19 mouse cellular contexts compared by ENCODE assay signal in the genomic region with DNA sequence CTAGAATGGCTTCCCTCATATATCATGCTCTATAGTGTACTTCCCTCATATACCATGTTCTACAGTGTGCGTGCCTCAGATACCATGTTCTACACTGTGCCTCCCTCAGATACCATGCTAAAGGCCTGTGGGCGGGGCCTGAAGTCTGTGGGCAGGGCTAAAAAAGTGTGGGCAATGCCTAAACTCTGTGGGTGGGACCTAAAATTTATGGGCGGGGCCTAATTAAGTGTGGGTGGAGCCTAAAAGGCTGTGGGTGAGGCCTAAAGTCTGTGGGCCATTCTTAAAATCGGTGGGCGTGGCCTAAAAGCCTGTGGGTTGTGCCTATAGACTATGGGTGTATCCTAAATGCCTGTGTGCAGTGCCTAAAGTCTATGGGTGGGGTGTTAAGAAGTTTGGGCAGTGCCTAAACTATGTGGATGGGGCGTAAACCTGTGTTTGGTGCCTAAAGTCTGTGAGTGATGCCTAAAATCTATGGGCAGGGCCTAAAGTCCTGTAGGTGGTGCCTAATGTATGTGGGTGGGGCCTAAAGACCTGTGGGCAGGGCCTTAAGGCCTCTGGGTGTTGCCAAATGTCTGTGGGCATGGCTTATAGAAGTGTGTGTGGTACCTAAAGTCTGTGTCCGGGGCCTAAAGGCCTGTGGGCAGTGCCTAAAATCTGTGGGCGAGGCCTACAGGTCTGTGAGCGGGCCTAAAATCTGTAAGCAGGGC. TPM values are rescaled to one million over a fixed set of nuclear protein-coding genes. Genes with fewer than 3 reads are reported as not detected.
A peak's percentile ranks its signal among the peaks of the same experiment; 100 is the strongest.
DNase-seq lines count a peak whose midpoint lies in the region; ATAC-seq lines count a peak whose summit lies in the region.
"Had no signal": no experiment of that assay in that cellular context is flagged by ENCODE, and none has a peak within 500 bp of the region (broad histone marks: within the 10 kb centered on the region; RNA-seq: fewer than 3 reads in every experiment).

No protein-coding gene starts in this region.

- H3K9me3 ChIP-seq in forebrain, embryonic 14.5 days (replicated peaks; ENCODE audit: control insufficient read depth, low read length) = no peaks in the 10 kb centered on the region; the same call in 1 of the 2 replicates
- no peaks in the 10 kb centered on the region; the same call in 1 of the 2 replicates for H3K9me3 ChIP-seq in forebrain, embryonic 11.5 days (ENCODE audit: control insufficient read depth, low read length)
- 0 out of 2 replicates have a peak, but pooled peaks cover 3% of the 10 kb centered on the region for H3K9me3 ChIP-seq in liver, embryonic 13.5 days (replicated peaks)
- H3K9me3 ChIP-seq in midbrain, embryonic 11.5 days (ENCODE audit: control insufficient read depth, low read length) = peaks cover 4% of the 10 kb centered on the region; the same call in 1 of the 2 replicates
- H3K9me3 ChIP-seq: heart, embryonic 15.5 days; liver, embryonic 15.5 days had no signal

- no peak overlapping the region for H3K27ac ChIP-seq in forebrain, embryonic 14.5 days (ENCODE audit: low read depth, low read length)
- H3K27ac ChIP-seq in forebrain, embryonic 11.5 days (ENCODE audit: low read depth, low read length) = no peak overlapping the region
- no peak overlapping the region for H3K27ac ChIP-seq in liver, embryonic 13.5 days
- no peak overlapping the region for H3K27ac ChIP-seq in midbrain, embryonic 11.5 days (ENCODE audit: low read depth, low read length)
- H3K27ac ChIP-seq: embryonic facial prominence, embryonic 12.5 days; heart, adult 2 months; heart, embryonic 15.5 days; hindbrain, embryonic 10.5 days; liver, embryonic 15.5 days; macrophage; midbrain, embryonic 13.5 days; stomach, postnatal 0 days had no signal

- peak; percentile 5 for DNase-seq in forebrain, embryonic 14.5 days (ENCODE audit: low spot score)
- DNase-seq in forebrain, embryonic 11.5 days (ENCODE audit: low spot score) = no peak
- peak; percentile 56 for DNase-seq in testis, postnatal 10 days (ENCODE audit: low spot score)
- DNase-seq in testis, postnatal 14 days (ENCODE audit: low spot score) = no peak
- DNase-seq in liver, embryonic 13.5 days = no peak
- no peak for DNase-seq in right cerebral cortex, adult 2 months (ENCODE audit: low spot score in 2 of 2)
- no peak for DNase-seq in gastrocnemius, postnatal 36 days
- no peak for DNase-seq in midbrain, embryonic 11.5 days (ENCODE audit: low spot score, missing footprints)
- DNase-seq: adrenal gland, adult 2 months; cerebellum, adult 11-12 months; heart, adult 2 months; kidney, adult 9 months had no signal

- H3K4me3 ChIP-seq in forebrain, embryonic 14.5 days (ENCODE audit: low read depth, low read length) = no peak overlapping the region
- H3K4me3 ChIP-seq in forebrain, embryonic 11.5 days (ENCODE audit: low read depth, low read length) = no peak overlapping the region
- no peak overlapping the region for H3K4me3 ChIP-seq in liver, embryonic 13.5 days (replicated peaks)
- no peak overlapping the region for H3K4me3 ChIP-seq in midbrain, embryonic 11.5 days (ENCODE audit: low read depth, low read length)
- H3K4me3 ChIP-seq: embryonic facial prominence, embryonic 12.5 days; heart, adult 2 months; heart, embryonic 15.5 days; hindbrain, embryonic 10.5 days; liver, embryonic 15.5 days; midbrain, embryonic 13.5 days had no signal

- 96% methylated on average over 9 of the region's 9 CpGs for WGBS in forebrain, embryonic 14.5 days
- 91% methylated on average over 9 of the region's 9 CpGs for WGBS in forebrain, embryonic 11.5 days
- WGBS in liver, embryonic 13.5 days (ENCODE audit: insufficient replicate concordance) = 78% methylated on average over 9 of the region's 9 CpGs
- WGBS in midbrain, embryonic 11.5 days = 91% methylated on average over 9 of the region's 9 CpGs

- H3K4me1 ChIP-seq in forebrain, embryonic 14.5 days (ENCODE audit: control insufficient read depth, insufficient read depth, low read length) = no peaks in the 10 kb centered on the region
- no peaks in the 10 kb centered on the region for H3K4me1 ChIP-seq in forebrain, embryonic 11.5 days (replicated peaks; ENCODE audit: control insufficient read depth, insufficient read depth, low read length)
- H3K4me1 ChIP-seq in liver, embryonic 13.5 days (replicated peaks) = no peaks in the 10 kb centered on the region
- no peaks in the 10 kb centered on the region for H3K4me1 ChIP-seq in midbrain, embryonic 11.5 days (ENCODE audit: control insufficient read depth, insufficient read depth, low read length)
- H3K4me1 ChIP-seq: embryonic facial prominence, embryonic 12.5 days; heart, embryonic 15.5 days; hindbrain, embryonic 10.5 days; liver, embryonic 15.5 days; midbrain, embryonic 13.5 days had no signal

- peaks cover 51% of the 10 kb centered on the region for H3K36me3 ChIP-seq in forebrain, embryonic 14.5 days (ENCODE audit: control insufficient read depth, insufficient read depth, low read length)
- H3K36me3 ChIP-seq in forebrain, embryonic 11.5 days (ENCODE audit: control insufficient read depth, insufficient read depth, low read length) = peaks cover 4% of the 10 kb centered on the region; the same call in 1 of the 2 replicates
- H3K36me3 ChIP-seq in liver, embryonic 13.5 days = peaks cover 39% of the 10 kb centered on the region
- peaks cover 15% of the 10 kb centered on the region; the same call in 1 of the 2 replicates for H3K36me3 ChIP-seq in midbrain, embryonic 11.5 days (ENCODE audit: control insufficient read depth, insufficient read depth, low read length)

- intact Hi-C loops in gastrocnemius, postnatal 36 days (cut with DNase I) = no loop called here

- H3K4me2 ChIP-seq in forebrain, embryonic 14.5 days (ENCODE audit: low read length) = no peak overlapping the region
- H3K4me2 ChIP-seq in forebrain, embryonic 11.5 days (ENCODE audit: low read depth, low read length, severe bottlenecking) = no peak overlapping the region
- H3K4me2 ChIP-seq in liver, embryonic 13.5 days = no peak overlapping the region
- no peak overlapping the region for H3K4me2 ChIP-seq in midbrain, embryonic 11.5 days
- H3K4me2 ChIP-seq: embryonic facial prominence, embryonic 12.5 days; heart, embryonic 15.5 days; liver, embryonic 15.5 days; midbrain, embryonic 13.5 days had no signal

- no peak for ATAC-seq in forebrain, embryonic 14.5 days
- no peak for ATAC-seq in forebrain, embryonic 11.5 days (replicated peaks; ENCODE audit: low FRiP score)
- ATAC-seq in liver, embryonic 13.5 days (ENCODE audit: low read depth) = peak; percentile 39; the same call in 1 of the 2 replicates
- no peak for ATAC-seq in midbrain, embryonic 11.5 days (ENCODE audit: low FRiP score)
- ATAC-seq: midbrain, embryonic 13.5 days had no signal

- H3K9ac ChIP-seq in forebrain, embryonic 14.5 days (ENCODE audit: low read length) = no peak overlapping the region
- H3K9ac ChIP-seq in forebrain, embryonic 11.5 days (ENCODE audit: low read length) = no peak overlapping the region
- no peak overlapping the region for H3K9ac ChIP-seq in liver, embryonic 13.5 days
- H3K9ac ChIP-seq in midbrain, embryonic 11.5 days (ENCODE audit: low read length) = no peak overlapping the region
- H3K9ac ChIP-seq: embryonic facial prominence, embryonic 12.5 days; heart, embryonic 15.5 days; liver, embryonic 15.5 days; midbrain, embryonic 13.5 days had no signal

- no peaks in the 10 kb centered on the region for H3K27me3 ChIP-seq in forebrain, embryonic 14.5 days (replicated peaks; ENCODE audit: control insufficient read depth, insufficient read depth, low read length)
- H3K27me3 ChIP-seq in forebrain, embryonic 11.5 days (ENCODE audit: control insufficient read depth, insufficient read depth, low read length) = no peaks in the 10 kb centered on the region
- no peaks in the 10 kb centered on the region for H3K27me3 ChIP-seq in liver, embryonic 13.5 days
- H3K27me3 ChIP-seq in midbrain, embryonic 11.5 days (ENCODE audit: control insufficient read depth, insufficient read depth, low read length) = no peaks in the 10 kb centered on the region
- H3K27me3 ChIP-seq: embryonic facial prominence, embryonic 12.5 days; heart, embryonic 15.5 days; liver, embryonic 15.5 days; midbrain, embryonic 13.5 days had no signal

RNA-seq across cellular contexts. Expression of a gene that starts 39.5 kb away (rescaled TPM):
- 15.9 and 18.0 TPM in 2 replicates for polyA plus RNA-seq in forebrain, embryonic 14.5 days (2014; fragmentation: Nextera tagmentation; extraction: Ambion mirVana)
- 27.7 and 29.2 TPM in 2 replicates for polyA plus RNA-seq in forebrain, embryonic 11.5 days (2014; fragmentation: Nextera tagmentation; extraction: Ambion mirVana)
- polyA plus RNA-seq in liver, embryonic 13.5 days (2015; fragmentation: Nextera tagmentation; extraction: Ambion mirVana) = 7.7 and 9.7 TPM in 2 replicates
- total RNA-seq in gastrocnemius, postnatal 36 days (2021) = 10 to 100 TPM; 17.8 to 22.7 TPM
- polyA plus RNA-seq in midbrain, embryonic 11.5 days (2014; fragmentation: Nextera tagmentation; extraction: Ambion mirVana) = 25.8 and 26.2 TPM in 2 replicates

Comparison
In these comparisons a context has a peak if more than half of its experiments do, and no peak if none do; other contexts are left out.
1. DNase-seq: peak in forebrain, embryonic 14.5 days (single experiment) and testis, postnatal 10 days (single experiment); none in forebrain, embryonic 11.5 days (single experiment), testis, postnatal 14 days (single experiment), liver, embryonic 13.5 days (single experiment), right cerebral cortex, adult 2 months (0 of 2), gastrocnemius, postnatal 36 days (0 of 2) and midbrain, embryonic 11.5 days (single experiment).